ENCODE assay signal across 8 mouse cellular contexts in the genomic region with DNA sequence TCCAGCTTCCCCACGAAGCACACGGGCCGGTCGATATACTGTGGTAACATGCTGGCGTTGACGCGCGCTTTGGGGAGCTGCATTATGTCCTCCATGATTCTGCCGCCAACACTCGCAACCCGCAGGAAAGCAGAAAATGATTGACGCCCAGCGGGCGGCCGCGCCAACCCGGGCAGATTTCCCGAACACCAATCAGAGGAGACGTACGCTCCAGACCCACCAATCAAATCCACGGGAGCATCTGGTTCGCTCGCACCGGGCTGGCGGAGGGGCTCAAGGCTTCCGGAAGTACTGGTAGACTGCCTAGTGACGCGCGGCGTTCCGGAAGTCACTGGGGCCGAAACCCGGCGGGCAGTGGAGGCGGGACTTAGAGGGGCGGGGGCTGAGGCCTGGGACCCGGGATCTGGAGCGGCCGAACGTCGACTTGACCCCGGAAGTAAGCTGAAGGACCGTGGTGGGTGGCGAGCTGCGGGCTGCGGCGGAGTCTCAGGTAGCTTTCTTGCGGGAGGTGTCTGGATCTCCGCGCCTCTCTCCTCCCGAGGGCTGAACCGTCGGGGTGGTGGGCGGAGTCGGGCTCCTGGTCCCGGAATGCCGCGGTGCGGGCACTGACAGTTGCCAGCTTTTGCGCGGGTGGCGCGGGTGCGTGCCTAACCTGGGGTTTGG. TPM values are rescaled to one million over a fixed set of nuclear protein-coding genes. Genes with fewer than 3 reads are reported as not detected.
DNase-seq lines count a peak whose midpoint lies in the region; ATAC-seq lines count a peak whose summit lies in the region.

A gene (minus strand): TSS at position 170 of the 663 bp plus-strand sequence.
A gene (plus strand): TSS at position 285 of the 663 bp plus-strand sequence.
A gene (plus strand): TSS at position 447 of the 663 bp plus-strand sequence.

- H3K27me3 ChIP-seq in hindbrain, embryonic 11.5 days (ENCODE audit: control insufficient read depth, insufficient read depth, low read length), result no peaks in the 10 kb centered on the region

- WGBS in hindbrain, embryonic 11.5 days, result under 1% methylated on average over 58 of the region's 64 CpGs

- peak; percentile 100 for ATAC-seq in hindbrain, embryonic 11.5 days (ENCODE audit: low FRiP score)

- peak within 1 kb of the TSS; percentile 79 for H3K9ac ChIP-seq in hindbrain, embryonic 11.5 days (ENCODE audit: low read depth, low read length)

- H3K9me3 ChIP-seq in hindbrain, embryonic 11.5 days (ENCODE audit: control insufficient read depth, low read length), result no peaks in the 10 kb centered on the region

- peak within 1 kb of the TSS; percentile 56 for H3K27ac ChIP-seq in hindbrain, embryonic 11.5 days (ENCODE audit: low read depth, low read length)

- H3K4me3 ChIP-seq in hindbrain, embryonic 11.5 days (ENCODE audit: low read depth, low read length), result peak within 1 kb of the TSS; percentile 59

- no peaks in the 10 kb centered on the region; the same call in 1 of the 2 replicates for H3K4me1 ChIP-seq in hindbrain, embryonic 11.5 days (replicated peaks; ENCODE audit: control insufficient read depth, insufficient read depth, low read length)

- H3K4me2 ChIP-seq in hindbrain, embryonic 11.5 days (replicated peaks; ENCODE audit: low read depth, low read length), result peak within 1 kb of the TSS; percentile 95

- peak; percentile 99 for DNase-seq in Muller cell, postnatal 12 days (ENCODE audit: inconsistent ontology term)
- peak; percentile 99 for DNase-seq in cerebellum, adult 9-11 months
- DNase-seq in frontal cortex, adult 2 months (ENCODE audit: extremely low spot score in 1 of 2, low spot score in 1 of 2), result peak; percentile 98 to 99
- DNase-seq in hindbrain, embryonic 11.5 days (ENCODE audit: low spot score), result peak; percentile 95
- DNase-seq in layer of hippocampus, postnatal 10 days (ENCODE audit: low spot score in 2 of 2), result peak; percentile 97 to 98
- peak; percentile 99 for DNase-seq in lung, postnatal 10 days
- DNase-seq in ovary, postnatal 36 days (ENCODE audit: low spot score), result peak; percentile 94
- peak; percentile 94 for DNase-seq in thymus, postnatal 25 days

- H3K36me3 ChIP-seq in hindbrain, embryonic 11.5 days (ENCODE audit: control insufficient read depth, insufficient read depth, low read length), result no peaks in the 10 kb centered on the region

RNA-seq across cellular contexts. Expression of the first gene that starts in this region (rescaled TPM):
- polyA plus RNA-seq in frontal cortex, adult 2 months (2012; rRNA removed), result 17.2 and 17.7 TPM in 2 replicates
- polyA plus RNA-seq in hindbrain, embryonic 11.5 days (2014; fragmentation: Nextera tagmentation; extraction: Ambion mirVana), result 160 and 178 TPM in 2 replicates
- total RNA-seq in layer of hippocampus, postnatal 10 days (2021), result 10 to 100 TPM; 18.4 to 20.2 TPM

RNA-seq across cellular contexts. Expression of the second gene that starts in this region (rescaled TPM):
- 32.9 and 36.1 TPM in 2 replicates for polyA plus RNA-seq in frontal cortex, adult 2 months (2012; rRNA removed)
- 26.2 and 28.8 TPM in 2 replicates for polyA plus RNA-seq in hindbrain, embryonic 11.5 days (2014; fragmentation: Nextera tagmentation; extraction: Ambion mirVana)
- 10 to 100 TPM; 27.0 to 29.5 TPM for total RNA-seq in layer of hippocampus, postnatal 10 days (2021)

RNA-seq across cellular contexts. Expression of the third gene that starts in this region (rescaled TPM):
- 17.1 and 18.6 TPM in 2 replicates for polyA plus RNA-seq in frontal cortex, adult 2 months (2012; rRNA removed)
- 14.5 and 21.9 TPM in 2 replicates for polyA plus RNA-seq in hindbrain, embryonic 11.5 days (2014; fragmentation: Nextera tagmentation; extraction: Ambion mirVana)
- total RNA-seq in layer of hippocampus, postnatal 10 days (2021), result 1 to 10 TPM; 1.1 to 2.3 TPM

Comparison
In these comparisons a context has a peak if more than half of its experiments do, and no peak if none do; other contexts are left out.
1. Peak in every context shown above with its lines: DNase-seq, ATAC-seq, H3K4me3 ChIP-seq and H3K27ac ChIP-seq.